Mouse (Mus musculus) liver, embryonic 14.5 days (tissue): ENCODE measurements around the gene Bcl2a1d. TPM values are rescaled to one million over a fixed set of nuclear protein-coding genes. Genes with fewer than 3 reads are reported as not detected.

Experiments used
- polyA plus RNA-seq, 2 experiments: library from polyadenylated mRNA; depleted of rRNA in 1 of 2; stranded (reverse) in 1 of 2; unstranded in 1 of 2; fragments of >200 nt; fragmentation: Nextera tagmentation in 1 of 2; extraction: Ambion mirVana in 1 of 2; gene quantifications; 2 replicates each; pipeline versions ENCODE4 v1.2.1 to v1.2.3; 2012 to 2014

The Bcl2a1d gene
- polyA plus RNA-seq, 2 experiments, result 0.16 to 0.50 TPM

Other genes with a start within 250 kb of the Bcl2a1d start
- 10.7 and 24.3 TPM in 2 replicates for gene Syncrip, start 249.3 kb downstream of the Bcl2a1d start, polyA plus RNA-seq (2012; rRNA removed)
- 47.0 and 53.4 TPM in 2 replicates for gene Syncrip, start 249.3 kb downstream of the Bcl2a1d start, polyA plus RNA-seq (2014; fragmentation: Nextera tagmentation; extraction: Ambion mirVana)
- 2.3 and 3.8 TPM in 2 replicates for gene Zfp949, start 183.9 kb downstream of the Bcl2a1d start, polyA plus RNA-seq (2012; rRNA removed)
- gene Zfp949, start 183.9 kb downstream of the Bcl2a1d start, polyA plus RNA-seq (2014; fragmentation: Nextera tagmentation; extraction: Ambion mirVana), result 5.8 and 6.0 TPM in 2 replicates
- gene Trim43a, start 151.0 kb downstream of the Bcl2a1d start, polyA plus RNA-seq (2012; rRNA removed), result 0.02 and 0.08 TPM in 2 replicates
- not detected in 2 replicates for gene Trim43a, start 151.0 kb downstream of the Bcl2a1d start, polyA plus RNA-seq (2014; fragmentation: Nextera tagmentation; extraction: Ambion mirVana)
- 10.5 and 16.5 TPM in 2 replicates for gene Mthfsl, start 11.6 kb downstream of the Bcl2a1d start, polyA plus RNA-seq (2012; rRNA removed)
- gene Mthfsl, start 11.6 kb downstream of the Bcl2a1d start, polyA plus RNA-seq (2014; fragmentation: Nextera tagmentation; extraction: Ambion mirVana), result 20.0 and 22.1 TPM in 2 replicates
- gene Trim43c, start 107.2 kb upstream of the Bcl2a1d start, polyA plus RNA-seq (2012; rRNA removed), result not detected in 2 replicates
- not detected in 2 replicates for gene Trim43c, start 107.2 kb upstream of the Bcl2a1d start, polyA plus RNA-seq (2014; fragmentation: Nextera tagmentation; extraction: Ambion mirVana)
- 0.11 and 0.35 TPM in 2 replicates for gene Bcl2a1a, start 225.0 kb upstream of the Bcl2a1d start, polyA plus RNA-seq (2012; rRNA removed)
- 0.38 and 0.47 TPM in 2 replicates for gene Bcl2a1a, start 225.0 kb upstream of the Bcl2a1d start, polyA plus RNA-seq (2014; fragmentation: Nextera tagmentation; extraction: Ambion mirVana)